Mouse (Mus musculus): ENCODE measurements at regions not wholly inside any gene's neighbourhood (a gene's known extent, or its start where the extent isn't known, plus 50 kb on each side); places are given as distances from the start of the nearest gene placed in this dataset.

GRCm38 (mm10) chr16:52988852-52989397, 535.1 kb upstream of the Alcam start:
- Histone ChIP-seq H3K27me3 (ENCODE audit: control insufficient read depth, insufficient read depth, low read length, poor library complexity, severe bottlenecking) (no peaks in the 10 kb centered on the region), H3K9ac (ENCODE audit: low read depth, poor library complexity, severe bottlenecking) (no peak overlapping the region), H3K9me3 (replicated peaks; ENCODE audit: control insufficient read depth, insufficient read depth, low read length, poor library complexity, severe bottlenecking) (no peaks in the 10 kb centered on the region), H3K4me3 (ENCODE audit: low read depth, low read length) (no peak overlapping the region), H3K36me3 (ENCODE audit: control insufficient read depth, insufficient read depth, low read length, poor library complexity, severe bottlenecking) (no peaks in the 10 kb centered on the region), H3K27ac (ENCODE audit: insufficient read depth, low read length) (no peak overlapping the region), H3K4me1 (ENCODE audit: control insufficient read depth, insufficient read depth, low read length) (no peaks in the 10 kb centered on the region)
- no peak for TF ChIP-seq EP300 (IDR thresholded peaks at IDR 0.05; ENCODE audit: insufficient read depth, low read depth, low read length)
- TF ChIP-seq POLR2A (IDR thresholded peaks at IDR 0.05; ENCODE audit: insufficient read depth, low read length) = no peak

- Histone ChIP-seq H3K9ac (ENCODE audit: low read depth, poor library complexity, severe bottlenecking) (no peak overlapping the region), H3K36me3 (ENCODE audit: control insufficient read depth, insufficient read depth, low read length, poor library complexity, severe bottlenecking) (no peaks in the 10 kb centered on the region), H3K9me3 (replicated peaks; ENCODE audit: control insufficient read depth, insufficient read depth, low read length, poor library complexity, severe bottlenecking) (no peaks in the 10 kb centered on the region), H3K27ac (ENCODE audit: insufficient read depth, low read length) (no peak overlapping the region), H3K4me3 (ENCODE audit: low read depth, low read length) (no peak overlapping the region), H3K4me1 (ENCODE audit: control insufficient read depth, insufficient read depth, low read length) (no peaks in the 10 kb centered on the region), H3K27me3 (ENCODE audit: control insufficient read depth, insufficient read depth, low read length, poor library complexity, severe bottlenecking) (no peaks in the 10 kb centered on the region)
- no peak for TF ChIP-seq EP300 (IDR thresholded peaks at IDR 0.05; ENCODE audit: insufficient read depth, low read depth, low read length)
- TF ChIP-seq POLR2A (IDR thresholded peaks at IDR 0.05; ENCODE audit: insufficient read depth, low read length) = no peak
- TF ChIP-seq CTCF (IDR thresholded peaks at IDR 0.05; ENCODE audit: low read depth, low read length) = no peak
Measured at GRCm38 (mm10) chr16:52984336-52984735, 530.5 kb upstream of the Alcam start.

GRCm38 (mm10) chr16:52980995-52981394, 527.1 kb upstream of the Alcam start:
- no peaks in the 10 kb centered on the region for H3K27me3 ChIP-seq (ENCODE audit: control insufficient read depth, insufficient read depth, low read length, poor library complexity, severe bottlenecking)
- no peak overlapping the region for H3K4me3 ChIP-seq (ENCODE audit: low read depth, low read length)
- H3K4me1 ChIP-seq (ENCODE audit: control insufficient read depth, insufficient read depth, low read length) = no peaks in the 10 kb centered on the region

GRCm38 (mm10) chr16:52972811-52973210, 518.9 kb upstream of the Alcam start:
- Histone ChIP-seq H3K9me3 (replicated peaks; ENCODE audit: control insufficient read depth, insufficient read depth, low read length, poor library complexity, severe bottlenecking) (no peaks in the 10 kb centered on the region), H3K4me3 (ENCODE audit: low read depth, low read length) (no peak overlapping the region), H3K27ac (ENCODE audit: insufficient read depth, low read length) (no peak overlapping the region), H3K27me3 (ENCODE audit: control insufficient read depth, insufficient read depth, low read length, poor library complexity, severe bottlenecking) (no peaks in the 10 kb centered on the region), H3K9ac (ENCODE audit: low read depth, poor library complexity, severe bottlenecking) (no peak overlapping the region), H3K4me1 (ENCODE audit: control insufficient read depth, insufficient read depth, low read length) (no peaks in the 10 kb centered on the region), H3K36me3 (ENCODE audit: control insufficient read depth, insufficient read depth, low read length, poor library complexity, severe bottlenecking) (no peaks in the 10 kb centered on the region)
- TF ChIP-seq EP300 (IDR thresholded peaks at IDR 0.05; ENCODE audit: insufficient read depth, low read depth, low read length) (no peak), POLR2A (IDR thresholded peaks at IDR 0.05; ENCODE audit: insufficient read depth, low read length) (no peak), CTCF (IDR thresholded peaks at IDR 0.05; ENCODE audit: low read depth, low read length) (no peak)

More at GRCm38 (mm10) chr16:52980995-52981394, 527.1 kb upstream of the Alcam start:
- no peak overlapping the region for H3K27ac ChIP-seq (ENCODE audit: insufficient read depth, low read length)
- no peaks in the 10 kb centered on the region for H3K9me3 ChIP-seq (replicated peaks; ENCODE audit: control insufficient read depth, insufficient read depth, low read length, poor library complexity, severe bottlenecking)
- no peaks in the 10 kb centered on the region for H3K36me3 ChIP-seq (ENCODE audit: control insufficient read depth, insufficient read depth, low read length, poor library complexity, severe bottlenecking)
- TF ChIP-seq POLR2A (IDR thresholded peaks at IDR 0.05; ENCODE audit: insufficient read depth, low read length) (no peak), EP300 (IDR thresholded peaks at IDR 0.05; ENCODE audit: insufficient read depth, low read depth, low read length) (no peak), CTCF (IDR thresholded peaks at IDR 0.05; ENCODE audit: low read depth, low read length) (no peak)
- H3K9ac ChIP-seq (ENCODE audit: low read depth, poor library complexity, severe bottlenecking) = no peak overlapping the region

- Histone ChIP-seq H3K27ac (ENCODE audit: insufficient read depth, low read length) (no peak overlapping the region), H3K9me3 (replicated peaks; ENCODE audit: control insufficient read depth, insufficient read depth, low read length, poor library complexity, severe bottlenecking) (no peaks in the 10 kb centered on the region), H3K36me3 (ENCODE audit: control insufficient read depth, insufficient read depth, low read length, poor library complexity, severe bottlenecking) (no peaks in the 10 kb centered on the region), H3K4me1 (ENCODE audit: control insufficient read depth, insufficient read depth, low read length) (no peaks in the 10 kb centered on the region), H3K9ac (ENCODE audit: low read depth, poor library complexity, severe bottlenecking) (no peak overlapping the region), H3K27me3 (ENCODE audit: control insufficient read depth, insufficient read depth, low read length, poor library complexity, severe bottlenecking) (no peaks in the 10 kb centered on the region), H3K4me3 (ENCODE audit: low read depth, low read length) (no peak overlapping the region)
- no peak for TF ChIP-seq EP300 (IDR thresholded peaks at IDR 0.05; ENCODE audit: insufficient read depth, low read depth, low read length)
- TF ChIP-seq POLR2A (IDR thresholded peaks at IDR 0.05; ENCODE audit: insufficient read depth, low read length) = no peak
- TF ChIP-seq CTCF (IDR thresholded peaks at IDR 0.05; ENCODE audit: low read depth, low read length) = no peak
Measured at GRCm38 (mm10) chr16:52947679-52948078, 493.8 kb upstream of the Alcam start.

- Histone ChIP-seq H3K36me3 (ENCODE audit: control insufficient read depth, insufficient read depth, low read length, poor library complexity, severe bottlenecking) (no peaks in the 10 kb centered on the region), H3K27ac (ENCODE audit: insufficient read depth, low read length) (no peak overlapping the region), H3K4me1 (ENCODE audit: control insufficient read depth, insufficient read depth, low read length) (no peaks in the 10 kb centered on the region), H3K4me3 (ENCODE audit: low read depth, low read length) (no peak overlapping the region), H3K9ac (ENCODE audit: low read depth, poor library complexity, severe bottlenecking) (no peak overlapping the region), H3K9me3 (replicated peaks; ENCODE audit: control insufficient read depth, insufficient read depth, low read length, poor library complexity, severe bottlenecking) (no peaks in the 10 kb centered on the region), H3K27me3 (ENCODE audit: control insufficient read depth, insufficient read depth, low read length, poor library complexity, severe bottlenecking) (no peaks in the 10 kb centered on the region)
- no peak for TF ChIP-seq POLR2A (IDR thresholded peaks at IDR 0.05; ENCODE audit: insufficient read depth, low read length)
- no peak for TF ChIP-seq CTCF (IDR thresholded peaks at IDR 0.05; ENCODE audit: low read depth, low read length)
- TF ChIP-seq EP300 (IDR thresholded peaks at IDR 0.05; ENCODE audit: insufficient read depth, low read depth, low read length) = no peak
Measured at GRCm38 (mm10) chr16:52934749-52935148, 480.9 kb upstream of the Alcam start.
